Mouse (Mus musculus) MEL (cell line): Measurements from ENCODE around the gene Nav1.

Experiments used
- CTCF ChIP-seq, 3 experiments: IDR thresholded peaks in 2 of 3; conservative IDR thresholded peaks in 1 of 3; 2 replicates each; pipeline ENCODE4 v1.5.1; 2011 to 2012; ENCODE audit warnings: low read length in 3 of 3, low read depth in 2 of 3, mild to moderate bottlenecking in 2 of 3, improper control_type of control experiment in 1 of 3, inconsistent platforms in 1 of 3, mixed read lengths in 1 of 3, moderate library complexity in 1 of 3; ENCODE audit not compliant: control insufficient read depth in 1 of 3, insufficient read depth in 1 of 3, poor library complexity in 1 of 3, severe bottlenecking in 1 of 3
- POLR2AphosphoS5 ChIP-seq: IDR thresholded peaks from 2 replicates; pipeline ENCODE4 v1.6.1; 2012; ENCODE audit warnings: low read depth, borderline replicate concordance, mild to moderate bottlenecking, inconsistent platforms, low read length, moderate library complexity, mixed read lengths

GRCm38 (mm10) chr1:135583678-135584515 is 23.2 kb downstream of the Nav1 start:
- TF ChIP-seq POLR2AphosphoS5 (no peak), CTCF (IDR thresholded peaks at IDR 0.05 in 2 of 3, conservative IDR thresholded peaks at IDR 0.05 in 1 of 3; ENCODE audit: control insufficient read depth in 1 of 3, insufficient read depth in 1 of 3, low read depth in 2 of 3, low read length in 3 of 3, poor library complexity in 1 of 3, severe bottlenecking in 1 of 3) (no peak)
